Mouse (Mus musculus) activated CD4-positive, CD25-positive, alpha-beta regulatory T cell (primary cell): ENCODE data around the gene Rec114. TPM values are rescaled to one million over a fixed set of nuclear protein-coding genes. Genes with fewer than 3 reads are reported as not detected.

ENCODE experiments used
- polyA plus RNA-seq, 2 experiments: library from polyadenylated mRNA; unstranded; fragments of 100-300 nt; shearing (Covaris generic); gene quantifications; one replicate each; pipeline ENCODE4 v1.2.1; 2017

Gene Rec114
- polyA plus RNA-seq: 1 to 10 TPM in 1 of 2 experiments, under 1 TPM in 1; 0.76 to 2.4 TPM

DNA sequence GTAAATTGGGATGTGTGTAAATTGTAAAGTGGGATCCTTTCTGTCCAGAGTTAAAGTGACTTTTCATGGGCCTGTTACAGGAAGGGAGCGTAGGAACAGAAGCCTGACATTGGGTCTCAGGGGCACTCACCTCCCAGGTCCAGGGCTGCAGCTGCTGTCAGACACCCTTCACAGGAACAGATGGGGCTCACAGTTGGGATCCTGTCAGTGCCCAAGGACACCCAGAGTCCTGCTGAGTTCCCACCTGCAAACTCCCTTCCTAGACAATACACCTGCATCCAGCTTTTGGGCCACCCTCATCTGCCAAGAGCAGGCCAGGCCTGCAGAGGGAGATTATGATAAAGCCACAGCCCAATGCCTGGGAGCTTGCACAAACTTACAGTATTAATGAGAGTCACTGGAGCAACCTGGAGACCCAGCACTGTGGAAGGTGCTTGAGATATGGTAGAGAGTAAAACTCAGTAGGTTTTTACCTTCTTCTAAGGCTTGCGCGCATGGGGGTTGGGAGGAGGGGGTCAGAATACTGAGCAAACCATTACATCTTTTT is at the start of gene Rec114:
Gene Rec114, minus strand, starts transcription at position 263 of the 547 bp plus-strand sequence.

Other genes with a start within 250 kb of the Rec114 start
- gene Cd276, start 188.5 kb downstream of the Rec114 start, polyA plus RNA-seq: not detected
- 10 to 100 TPM; 75.5 to 93.1 TPM for gene Nptn, start 161.7 kb downstream of the Rec114 start, polyA plus RNA-seq
- gene Hcn4, start 79.4 kb upstream of the Rec114 start, polyA plus RNA-seq: not detected